Mouse (Mus musculus): ENCODE results near the gene Taar9. TPM values are rescaled to one million over a fixed set of nuclear protein-coding genes. Genes with fewer than 3 reads are reported as not detected.
"Not testable (repeated sequence)": the region's sequence is repeated elsewhere in the genome, so short reads cannot be mapped to it uniquely, and the experiment has no call there.

The Taar9 gene
- polyA plus RNA-seq, 1 experiment from 2014 or later: not detected

GRCm38 (mm10) chr10:24074751-24075150, 34.6 kb downstream of the Taar9 start:
- not testable (repeated sequence) for ATAC-seq (ENCODE audit: low FRiP score, low read depth); H3K4me3 ChIP-seq; H3K9me3 ChIP-seq; H3K27ac ChIP-seq (replicated peaks); H3K27me3 ChIP-seq; H3K9ac ChIP-seq (replicated peaks); H3K4me1 ChIP-seq; H3K36me3 ChIP-seq; H3K4me2 ChIP-seq (replicated peaks)
- WGBS: 53% methylated on average over 2 of the region's 2 CpGs

- Histone ChIP-seq H3K4me2 (replicated peaks) (no peak overlapping the region), H3K9me3 (no peaks in the 10 kb centered on the region), H3K4me3 (no peak overlapping the region), H3K9ac (replicated peaks) (no peak overlapping the region), H3K36me3 (no peaks in the 10 kb centered on the region), H3K27ac (replicated peaks) (no peak overlapping the region), H3K4me1 (no peaks in the 10 kb centered on the region), H3K27me3 (no peaks in the 10 kb centered on the region)
- WGBS: 87% methylated on average over 3 of the region's 3 CpGs
- ATAC-seq (ENCODE audit: low FRiP score, low read depth): no peak
These were observed 50.3 kb downstream of the Taar9 start for GRCm38 (mm10) chr10:24058986-24059385.

Other genes with a start within 250 kb of the Taar9 start
- 1.6 and 1.9 TPM in 2 replicates for gene Vnn1, start 214.8 kb downstream of the Taar9 start, polyA plus RNA-seq (2016; fragmentation: Nextera tagmentation; extraction: Ambion mirVana)
- not detected in 2 replicates for gene Taar1, start 189.2 kb downstream of the Taar9 start, polyA plus RNA-seq (2016; fragmentation: Nextera tagmentation; extraction: Ambion mirVana)
- not detected in 2 replicates for gene Taar2, start 171.0 kb downstream of the Taar9 start, polyA plus RNA-seq (2016; fragmentation: Nextera tagmentation; extraction: Ambion mirVana)
- gene Taar3, start 160.0 kb downstream of the Taar9 start, polyA plus RNA-seq (2016; fragmentation: Nextera tagmentation; extraction: Ambion mirVana): not detected in 2 replicates
- not detected in 2 replicates for gene Taar4, start 149.0 kb downstream of the Taar9 start, polyA plus RNA-seq (2016; fragmentation: Nextera tagmentation; extraction: Ambion mirVana)
- not detected in 2 replicates for gene Taar5, start 138.8 kb downstream of the Taar9 start, polyA plus RNA-seq (2016; fragmentation: Nextera tagmentation; extraction: Ambion mirVana)
- gene Taar6, start 123.9 kb downstream of the Taar9 start, polyA plus RNA-seq (2016; fragmentation: Nextera tagmentation; extraction: Ambion mirVana): not detected in 2 replicates
- not detected in 2 replicates for gene Taar7a, start 116.1 kb downstream of the Taar9 start, polyA plus RNA-seq (2016; fragmentation: Nextera tagmentation; extraction: Ambion mirVana)
- gene Taar7b, start 109.6 kb downstream of the Taar9 start, polyA plus RNA-seq (2016; fragmentation: Nextera tagmentation; extraction: Ambion mirVana): not detected in 2 replicates
- not detected in 2 replicates for gene Taar7d, start 82.3 kb downstream of the Taar9 start, polyA plus RNA-seq (2016; fragmentation: Nextera tagmentation; extraction: Ambion mirVana)
- gene Taar7e, start 71.9 kb downstream of the Taar9 start, polyA plus RNA-seq (2016; fragmentation: Nextera tagmentation; extraction: Ambion mirVana): not detected in 2 replicates
- not detected in 2 replicates for gene Taar7f, start 60.0 kb downstream of the Taar9 start, polyA plus RNA-seq (2016; fragmentation: Nextera tagmentation; extraction: Ambion mirVana)
- not detected in 2 replicates for gene Taar8a, start 33.0 kb downstream of the Taar9 start, polyA plus RNA-seq (2016; fragmentation: Nextera tagmentation; extraction: Ambion mirVana)
- gene Taar8b, start 17.2 kb downstream of the Taar9 start, polyA plus RNA-seq (2016; fragmentation: Nextera tagmentation; extraction: Ambion mirVana): not detected in 2 replicates
- gene Taar8c, start 7.6 kb downstream of the Taar9 start, polyA plus RNA-seq (2016; fragmentation: Nextera tagmentation; extraction: Ambion mirVana): not detected in 2 replicates
- 113 and 130 TPM in 2 replicates for gene Stx7, start 39.8 kb upstream of the Taar9 start, polyA plus RNA-seq (2016; fragmentation: Nextera tagmentation; extraction: Ambion mirVana)
- 1.8 and 2.0 TPM in 2 replicates for gene Moxd1, start 114.0 kb upstream of the Taar9 start, polyA plus RNA-seq (2016; fragmentation: Nextera tagmentation; extraction: Ambion mirVana)